Mouse (Mus musculus): Measurements from ENCODE around the gene Maml2. TPM values are rescaled to one million over a fixed set of nuclear protein-coding genes. Genes with fewer than 3 reads are reported as not detected.

Maml2 gene
- polyA plus RNA-seq, 1 experiment, result 1.5 TPM

- TF ChIP-seq FOSL1 (IDR thresholded peaks at IDR 0.05; ENCODE audit: insufficient read depth, low read length, poor library complexity, severe bottlenecking) (no peak), MAX (IDR thresholded peaks at IDR 0.05) (no peak), CTCF (IDR thresholded peaks at IDR 0.05; ENCODE audit: control insufficient read depth, insufficient read depth, insufficient read length) (no peak), MYOG (IDR thresholded peaks at IDR 0.05; ENCODE audit: control insufficient read depth, extremely low read depth, insufficient read length) (no peak), USF1 (IDR thresholded peaks at IDR 0.05; ENCODE audit: low read depth) (no peak), CEBPB (IDR thresholded peaks at IDR 0.05; ENCODE audit: low read depth) (no peak), MYOD1 (IDR thresholded peaks at IDR 0.05; ENCODE audit: control insufficient read depth, insufficient read length, low read depth) (no peak)
- Histone ChIP-seq H3K36me3 (ENCODE audit: control insufficient read depth, insufficient read depth) (no peaks in the 10 kb centered on the region), H3ac (ENCODE audit: control insufficient read depth, insufficient read length, low read depth) (no peak overlapping the region), H3K79me3 (ENCODE audit: low read depth) (no peaks in the 10 kb centered on the region), H3K4me3 (ENCODE audit: insufficient read depth, poor library complexity, severe bottlenecking) (no peak overlapping the region), H3K79me2 (ENCODE audit: control insufficient read depth, insufficient read depth) (no peaks in the 10 kb centered on the region), H3K27me3 (ENCODE audit: control insufficient read depth, insufficient read depth, insufficient read length) (no peaks in the 10 kb centered on the region)
These were observed 218.2 kb downstream of the Maml2 start for GRCm38 (mm10) chr9:13515976-13516375.

DNA sequence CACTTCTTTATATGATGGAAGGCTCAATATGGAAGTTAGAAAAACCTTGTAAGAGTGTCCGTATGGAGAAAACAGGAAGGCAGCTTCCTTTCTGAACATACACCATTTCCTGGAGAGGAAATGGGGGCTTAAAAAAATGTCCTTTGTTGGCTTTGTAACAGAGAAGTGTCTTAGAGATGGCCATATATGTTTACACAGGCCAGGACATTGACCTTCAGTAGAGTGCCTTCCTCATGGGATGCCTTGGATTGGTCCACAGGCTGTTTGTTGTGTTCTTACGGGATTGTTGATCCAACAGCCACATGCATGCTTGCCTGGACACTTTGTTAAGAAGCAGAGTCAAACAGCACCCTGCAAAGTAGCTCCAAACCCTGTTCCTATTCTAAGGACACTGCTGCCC lies 220.3 kb downstream of the Maml2 start:
- H3K36me3 ChIP-seq (ENCODE audit: control insufficient read depth, insufficient read depth), result no peaks in the 10 kb centered on the region
- no peaks in the 10 kb centered on the region for H3K79me2 ChIP-seq (ENCODE audit: control insufficient read depth, insufficient read depth)
- no peak overlapping the region for H3ac ChIP-seq (ENCODE audit: control insufficient read depth, insufficient read length, low read depth)
- TF ChIP-seq CTCF (IDR thresholded peaks at IDR 0.05; ENCODE audit: control insufficient read depth, insufficient read depth, insufficient read length), result no peak
- H3K27me3 ChIP-seq (ENCODE audit: control insufficient read depth, insufficient read depth, insufficient read length), result no peaks in the 10 kb centered on the region
- no peaks in the 10 kb centered on the region for H3K79me3 ChIP-seq (ENCODE audit: low read depth)
- no peak overlapping the region for H3K4me3 ChIP-seq (ENCODE audit: insufficient read depth, poor library complexity, severe bottlenecking)

GRCm38 (mm10) chr9:13518441-13518971 lies 220.7 kb downstream of the Maml2 start:
- H3K79me2 ChIP-seq (ENCODE audit: control insufficient read depth, insufficient read depth), result no peaks in the 10 kb centered on the region
- H3K36me3 ChIP-seq (ENCODE audit: control insufficient read depth, insufficient read depth), result no peaks in the 10 kb centered on the region
- no peaks in the 10 kb centered on the region for H3K79me3 ChIP-seq (ENCODE audit: low read depth)
- no peak overlapping the region for H3K4me3 ChIP-seq (ENCODE audit: insufficient read depth, poor library complexity, severe bottlenecking)
- H3ac ChIP-seq (ENCODE audit: control insufficient read depth, insufficient read length, low read depth), result no peak overlapping the region
- TF ChIP-seq USF1 (IDR thresholded peaks at IDR 0.05; ENCODE audit: low read depth) (no peak), CEBPB (IDR thresholded peaks at IDR 0.05; ENCODE audit: low read depth) (no peak), MYOD1 (IDR thresholded peaks at IDR 0.05; ENCODE audit: control insufficient read depth, insufficient read length, low read depth) (no peak), MAX (IDR thresholded peaks at IDR 0.05) (no peak), CTCF (IDR thresholded peaks at IDR 0.05; ENCODE audit: control insufficient read depth, insufficient read depth, insufficient read length) (no peak), MYOG (IDR thresholded peaks at IDR 0.05; ENCODE audit: control insufficient read depth, extremely low read depth, insufficient read length) (no peak), FOSL1 (IDR thresholded peaks at IDR 0.05; ENCODE audit: insufficient read depth, low read length, poor library complexity, severe bottlenecking) (no peak)
- no peaks in the 10 kb centered on the region for H3K27me3 ChIP-seq (ENCODE audit: control insufficient read depth, insufficient read depth, insufficient read length)

- no peak overlapping the region for H3K4me3 ChIP-seq (ENCODE audit: insufficient read depth, poor library complexity, severe bottlenecking)
- no peak for TF ChIP-seq MAX (IDR thresholded peaks at IDR 0.05)
- TF ChIP-seq MYOD1 (IDR thresholded peaks at IDR 0.05; ENCODE audit: control insufficient read depth, insufficient read length, low read depth), result no peak
- TF ChIP-seq FOSL1 (IDR thresholded peaks at IDR 0.05; ENCODE audit: insufficient read depth, low read length, poor library complexity, severe bottlenecking), result no peak
- no peak for TF ChIP-seq USF1 (IDR thresholded peaks at IDR 0.05; ENCODE audit: low read depth)
- no peak for TF ChIP-seq MYOG (IDR thresholded peaks at IDR 0.05; ENCODE audit: control insufficient read depth, extremely low read depth, insufficient read length)
- no peak for TF ChIP-seq CTCF (IDR thresholded peaks at IDR 0.05; ENCODE audit: control insufficient read depth, insufficient read depth, insufficient read length)
- TF ChIP-seq CEBPB (IDR thresholded peaks at IDR 0.05; ENCODE audit: low read depth), result no peak
- no peak overlapping the region for H3ac ChIP-seq (ENCODE audit: control insufficient read depth, insufficient read length, low read depth)
- H3K79me3 ChIP-seq (ENCODE audit: low read depth), result no peaks in the 10 kb centered on the region
- no peaks in the 10 kb centered on the region for H3K27me3 ChIP-seq (ENCODE audit: control insufficient read depth, insufficient read depth, insufficient read length)
- no peaks in the 10 kb centered on the region for H3K79me2 ChIP-seq (ENCODE audit: control insufficient read depth, insufficient read depth)
- H3K36me3 ChIP-seq (ENCODE audit: control insufficient read depth, insufficient read depth), result no peaks in the 10 kb centered on the region
These were observed 224.5 kb downstream of the Maml2 start for GRCm38 (mm10) chr9:13522061-13522820.

- TF ChIP-seq CEBPB (IDR thresholded peaks at IDR 0.05; ENCODE audit: low read depth) (no peak), USF1 (IDR thresholded peaks at IDR 0.05; ENCODE audit: low read depth) (no peak), MAX (IDR thresholded peaks at IDR 0.05) (no peak), CTCF (IDR thresholded peaks at IDR 0.05; ENCODE audit: control insufficient read depth, insufficient read depth, insufficient read length) (no peak), MYOD1 (IDR thresholded peaks at IDR 0.05; ENCODE audit: control insufficient read depth, insufficient read length, low read depth) (no peak), MYOG (IDR thresholded peaks at IDR 0.05; ENCODE audit: control insufficient read depth, extremely low read depth, insufficient read length) (no peak), FOSL1 (IDR thresholded peaks at IDR 0.05; ENCODE audit: insufficient read depth, low read length, poor library complexity, severe bottlenecking) (no peak)
- Histone ChIP-seq H3K79me2 (ENCODE audit: control insufficient read depth, insufficient read depth) (no peaks in the 10 kb centered on the region), H3ac (ENCODE audit: control insufficient read depth, insufficient read length, low read depth) (no peak overlapping the region), H3K79me3 (ENCODE audit: low read depth) (no peaks in the 10 kb centered on the region), H3K27me3 (ENCODE audit: control insufficient read depth, insufficient read depth, insufficient read length) (no peaks in the 10 kb centered on the region), H3K36me3 (ENCODE audit: control insufficient read depth, insufficient read depth) (no peaks in the 10 kb centered on the region), H3K4me3 (ENCODE audit: insufficient read depth, poor library complexity, severe bottlenecking) (no peak overlapping the region)
These were observed 225.3 kb downstream of the Maml2 start for GRCm38 (mm10) chr9:13523046-13523445.

Data from C2C12 (cell line).